Mouse (Mus musculus) ovary, postnatal 10 days (tissue): ENCODE results near the gene Ikzf2.

Source experiments
- DNase-seq: peaks from one replicate; pipeline ENCODE4 v3.0.0; 2022; ENCODE audit warnings: low spot score

The Ikzf2 gene

GRCm38 (mm10) chr1:69659779-69660178 is 27.3 kb downstream of the Ikzf2 start:
- DNase-seq = no peak

GRCm38 (mm10) chr1:69658051-69658450 is 29.0 kb downstream of the Ikzf2 start:
- no peak for DNase-seq

- no peak for DNase-seq
These were observed 29.6 kb downstream of the Ikzf2 start for GRCm38 (mm10) chr1:69657455-69657854.

- DNase-seq = no peak
These were observed 30.1 kb downstream of the Ikzf2 start for GRCm38 (mm10) chr1:69656929-69657328.

- no peak for DNase-seq
These were observed 30.8 kb downstream of the Ikzf2 start for GRCm38 (mm10) chr1:69656047-69656782.

- no peak for DNase-seq
These were observed 31.7 kb downstream of the Ikzf2 start for GRCm38 (mm10) chr1:69655368-69655767.

GRCm38 (mm10) chr1:69654955-69655354 is 32.1 kb downstream of the Ikzf2 start:
- no peak for DNase-seq

- DNase-seq = no peak
These were observed 33.6 kb downstream of the Ikzf2 start for GRCm38 (mm10) chr1:69653419-69653818.

GRCm38 (mm10) chr1:69643138-69643537 is 43.9 kb downstream of the Ikzf2 start:
- no peak for DNase-seq

- DNase-seq = no peak
These were observed 45.1 kb downstream of the Ikzf2 start for GRCm38 (mm10) chr1:69641986-69642385.

- DNase-seq = no peak
These were observed 48.7 kb downstream of the Ikzf2 start for GRCm38 (mm10) chr1:69638321-69638720.

- no peak for DNase-seq
These were observed 49.1 kb downstream of the Ikzf2 start for GRCm38 (mm10) chr1:69637907-69638306.

GRCm38 (mm10) chr1:69634259-69634658 is 52.8 kb downstream of the Ikzf2 start:
- no peak for DNase-seq

- no peak for DNase-seq
These were observed 56.5 kb downstream of the Ikzf2 start for GRCm38 (mm10) chr1:69630508-69630907.

- no peak for DNase-seq
These were observed 57.5 kb downstream of the Ikzf2 start for GRCm38 (mm10) chr1:69629513-69629912.

GRCm38 (mm10) chr1:69612076-69612475 is 75.0 kb downstream of the Ikzf2 start:
- no peak for DNase-seq

- no peak for DNase-seq
These were observed 75.8 kb downstream of the Ikzf2 start for GRCm38 (mm10) chr1:69611204-69611725.

GRCm38 (mm10) chr1:69610791-69611190 is 76.3 kb downstream of the Ikzf2 start:
- no peak for DNase-seq

- DNase-seq = no peak
These were observed 78.2 kb downstream of the Ikzf2 start for GRCm38 (mm10) chr1:69608846-69609245.

GRCm38 (mm10) chr1:69606844-69607243 is 80.2 kb downstream of the Ikzf2 start:
- DNase-seq = no peak

GRCm38 (mm10) chr1:69604213-69604612 is 82.8 kb downstream of the Ikzf2 start:
- DNase-seq = no peak

GRCm38 (mm10) chr1:69600954-69601353 is 86.1 kb downstream of the Ikzf2 start:
- no peak for DNase-seq

GRCm38 (mm10) chr1:69599074-69599772 is 87.8 kb downstream of the Ikzf2 start:
- DNase-seq = no peak
